Mouse (Mus musculus) layer of hippocampus, adult 2 months (tissue): Measurements from ENCODE around the gene Atp6v1d. TPM values are rescaled to one million over a fixed set of nuclear protein-coding genes. Genes with fewer than 3 reads are reported as not detected.
A peak's percentile ranks its signal among the peaks of the same experiment; 100 is the strongest.

Experiments used
- DNase-seq, 2 experiments: peaks; one replicate each; pipeline ENCODE4 v3.0.0; 2022; ENCODE audit warnings: low spot score in 2 of 2
- H3K27ac ChIP-seq: fragments of 200-600 bp; 2 replicates; pipeline ENCODE4 v1.8.1; 2022
- H3K4me3 ChIP-seq: fragments of 200-600 bp; 2 replicates; pipeline ENCODE4 v1.8.1; 2022; ENCODE audit warnings: mild to moderate bottlenecking
- CTCF ChIP-seq: fragments of 200-600 bp; conservative IDR thresholded peaks from 2 replicates; pipeline ENCODE4 v1.8.1; 2022; ENCODE audit warnings: antibody characterized with exemption, mild to moderate bottlenecking, moderate library complexity
- long read RNA-seq, 2 experiments: library from polyadenylated mRNA; stranded (forward); transcript quantifications; one replicate each; pipeline ENCODE4 v2.0.0; 2021; ENCODE audit warnings: borderline mapping rate in 2 of 2
- total RNA-seq, 2 experiments: library from RNA; stranded (reverse); gene quantifications; 2 replicates each; pipeline ENCODE4 v1.2.3; 2021

Gene Atp6v1d
- 100 to 1,000 TPM; 254 to 256 TPM for total RNA-seq
- long read RNA-seq, experiment 1, transcript Atp6v1d-201 (9 exons, 3,667 nt), result major isoform, 229 of 246 reads
- long read RNA-seq, experiment 1, partial matches to known transcripts, result 6 of 246 reads
- long read RNA-seq, experiment 1, other reads (novel, unspliced or antisense), result 11 of 246 reads
- long read RNA-seq, experiment 2, transcript Atp6v1d-201 (9 exons, 3,667 nt), result major isoform, 309 of 336 reads
- long read RNA-seq, experiment 2, partial matches to known transcripts, result 14 of 336 reads
- long read RNA-seq, experiment 2, other reads (novel, unspliced or antisense), result 12 of 336 reads

DNA sequence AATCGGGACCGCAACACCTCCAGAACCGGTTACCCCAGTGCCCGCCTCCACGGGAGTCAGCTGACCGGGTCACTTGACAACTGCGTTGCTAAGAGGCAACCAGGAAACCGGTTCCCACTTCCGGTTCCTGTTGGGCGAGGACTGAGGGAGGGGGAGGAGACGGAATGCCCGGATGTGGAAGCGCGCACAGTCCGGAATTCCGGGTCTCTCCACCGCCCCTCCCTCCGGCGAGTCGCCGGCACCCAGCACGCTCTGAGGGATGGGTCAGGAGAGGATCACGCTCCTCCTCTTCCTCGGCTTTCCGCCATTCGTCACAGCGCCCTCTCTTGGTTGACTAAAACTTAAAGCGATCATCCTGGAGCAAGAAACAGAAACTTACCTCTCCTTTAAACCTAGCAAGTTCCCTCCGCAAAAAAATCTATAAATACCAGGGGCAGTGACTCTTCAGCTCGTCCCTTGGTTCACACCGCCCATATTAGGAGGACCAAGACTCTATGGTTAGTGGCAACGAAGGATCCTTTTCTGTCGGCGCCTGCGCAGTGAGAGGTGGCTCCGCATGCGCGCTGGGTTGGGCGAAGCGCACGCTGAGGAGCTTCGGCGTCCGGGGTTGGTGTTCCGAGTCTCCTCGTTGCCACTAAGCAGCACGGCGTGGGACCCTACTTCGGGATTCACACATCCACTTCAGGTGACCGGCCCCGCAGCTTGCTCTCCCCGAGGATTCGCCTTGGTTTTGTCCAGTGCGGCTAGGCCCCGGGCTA is at the start of gene Atp6v1d, which contains the start of gene Eif2s1:
TSS of gene Atp6v1d (minus strand) at position 143 of the 758 bp plus-strand sequence.
TSS of gene Eif2s1 (plus strand) at position 324 of the 758 bp plus-strand sequence.
- Histone ChIP-seq H3K27ac (peak within 1 kb of the TSS; percentile 96), H3K4me3 (peak within 1 kb of the TSS; percentile 98)
- peak; percentile 95 for TF ChIP-seq CTCF
- peak; percentile 98 to 99 for DNase-seq

DNA sequence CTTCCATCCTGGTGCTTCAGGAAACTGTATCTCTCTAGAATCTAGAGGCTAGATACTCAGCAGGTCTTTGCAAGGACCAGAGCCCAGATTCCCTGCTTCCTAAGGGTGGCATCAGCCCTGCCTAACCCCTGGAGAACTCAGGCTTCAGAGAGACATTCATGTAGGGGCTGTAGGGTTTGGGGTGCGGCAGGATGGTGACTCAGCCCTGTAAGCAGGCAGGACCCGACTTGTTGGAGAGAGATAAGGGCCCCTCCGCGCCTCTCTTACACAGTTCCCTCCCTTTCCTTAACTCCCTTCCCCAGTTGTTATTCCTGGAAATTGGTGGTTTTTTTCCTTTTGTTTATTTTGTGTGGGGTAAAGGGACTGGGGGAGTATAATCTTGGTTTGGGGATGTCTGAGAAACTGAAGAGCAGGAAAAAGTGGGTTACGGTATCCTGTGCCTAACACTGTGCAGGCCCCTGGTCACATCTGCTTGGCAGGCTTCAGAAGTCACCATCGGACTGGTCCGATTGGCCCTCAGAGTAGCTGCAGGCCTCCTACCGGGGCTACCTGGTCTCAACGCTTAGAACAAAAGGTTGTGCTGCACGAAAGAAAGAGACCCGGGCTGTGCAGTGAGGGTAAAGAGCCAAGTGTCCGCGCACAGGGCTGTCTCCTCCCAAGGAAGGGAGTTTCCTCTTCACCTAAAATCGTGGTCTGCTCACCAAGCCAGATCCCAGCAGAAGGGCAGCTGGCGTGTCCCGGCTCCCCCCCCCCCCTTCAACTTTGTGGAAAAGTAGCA is 49.4 kb upstream of the Atp6v1d start:
- Histone ChIP-seq H3K27ac (no peak overlapping the region), H3K4me3 (no peak overlapping the region)
- no peak for DNase-seq
- TF ChIP-seq CTCF, result no peak

DNA sequence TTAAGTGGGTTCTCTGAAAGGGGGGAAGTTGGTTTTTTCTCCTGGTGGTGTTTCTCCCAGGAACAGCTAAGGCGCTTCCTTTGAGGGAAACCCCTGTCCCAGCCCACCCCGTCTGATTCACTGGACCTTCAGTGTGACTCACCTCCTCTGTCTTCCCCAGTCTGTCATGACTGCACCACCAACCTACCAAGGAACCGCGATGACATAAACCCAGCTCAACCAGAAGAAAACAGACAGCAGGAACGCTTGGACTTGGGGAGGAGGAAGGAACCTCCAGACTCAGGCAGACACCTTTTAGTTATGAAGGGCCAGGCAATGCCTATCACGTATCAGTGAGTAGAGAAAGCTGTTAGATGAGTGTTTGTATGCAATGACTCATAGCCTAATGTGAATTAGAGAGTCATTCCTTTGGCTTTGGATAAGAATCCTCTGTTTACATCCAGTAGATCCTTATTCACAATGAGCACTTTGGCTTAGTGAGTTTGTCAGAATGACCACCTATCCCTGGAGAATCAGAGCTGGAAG is 46.7 kb upstream of the Atp6v1d start:
- Histone ChIP-seq H3K27ac (no peak overlapping the region), H3K4me3 (no peak overlapping the region)
- DNase-seq, result no peak
- no peak for TF ChIP-seq CTCF

DNA sequence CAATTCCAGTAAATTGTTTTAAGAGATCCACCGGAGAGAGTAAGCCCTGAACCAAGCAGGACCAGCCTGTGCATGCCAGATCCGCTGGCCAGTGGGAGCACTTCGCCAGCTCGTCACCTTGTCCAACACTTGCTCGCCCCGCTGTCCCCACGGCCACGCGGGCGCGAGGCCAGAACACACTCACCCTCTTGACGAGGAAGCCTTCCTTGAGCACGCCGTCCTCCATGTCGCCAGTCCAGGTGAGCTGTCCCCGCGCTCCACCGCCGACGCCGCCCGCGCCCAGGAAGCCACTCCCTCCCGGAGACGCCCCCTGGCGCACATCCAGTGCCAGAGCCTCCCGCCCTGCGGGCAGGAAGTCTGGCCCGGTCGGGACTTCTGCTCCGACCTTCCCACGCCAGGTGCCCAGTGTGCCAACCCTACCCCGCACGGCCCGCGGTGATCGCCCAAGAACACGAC is 45.3 kb upstream of the Atp6v1d start, which contains the start of gene Plek2:
TSS of gene Plek2 (minus strand) at position 258 of the 456 bp plus-strand sequence.
- no peak within 1 kb of the TSS for H3K27ac ChIP-seq
- no peak for DNase-seq
- peak; percentile 43 for TF ChIP-seq CTCF
- H3K4me3 ChIP-seq, result peak within 1 kb of the TSS; percentile 30

DNA sequence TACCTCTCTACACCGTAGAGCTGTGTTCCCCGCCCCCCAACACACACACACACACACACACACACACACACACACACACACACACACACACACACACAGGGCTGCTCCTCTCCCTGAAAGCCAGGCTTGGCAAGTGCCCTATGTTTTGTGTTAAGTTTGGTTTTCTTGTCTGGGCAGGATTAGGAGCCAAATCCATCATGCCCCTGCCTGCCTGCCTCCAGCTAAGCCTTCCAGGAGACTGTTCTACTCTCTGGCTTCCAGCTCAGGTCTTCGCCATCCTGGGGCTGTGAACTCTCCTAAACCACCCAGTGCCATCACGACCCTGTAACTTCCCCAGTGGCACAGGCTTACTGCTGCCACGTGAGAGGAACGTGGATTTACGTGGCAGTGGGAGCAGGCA is 43.1 kb upstream of the Atp6v1d start:
- no peak for TF ChIP-seq CTCF
- Histone ChIP-seq H3K4me3 (no peak overlapping the region), H3K27ac (no peak overlapping the region)
- DNase-seq, result no peak

DNA sequence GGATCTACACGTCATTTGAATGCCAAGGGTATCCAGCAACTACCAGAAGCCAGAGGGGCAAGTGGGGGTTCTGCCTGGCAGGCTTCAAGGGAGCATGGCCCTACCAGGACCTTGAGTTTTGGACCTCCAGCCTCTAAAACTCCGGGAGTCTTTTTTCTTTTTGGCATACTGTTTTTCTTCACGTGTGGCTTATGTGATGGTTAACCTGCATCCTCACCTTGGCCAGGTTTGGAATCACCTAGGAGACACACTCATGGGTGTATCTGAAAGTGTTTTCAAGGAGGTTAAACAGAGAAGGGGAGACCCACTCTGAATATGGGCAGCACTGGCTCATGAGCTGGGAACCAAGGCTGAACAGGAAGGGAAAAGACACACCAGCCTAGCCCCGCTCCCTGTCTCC is 41.9 kb upstream of the Atp6v1d start:
- no peak for TF ChIP-seq CTCF
- no peak for DNase-seq
- no peak overlapping the region for H3K27ac ChIP-seq
- H3K4me3 ChIP-seq, result no peak overlapping the region

DNA sequence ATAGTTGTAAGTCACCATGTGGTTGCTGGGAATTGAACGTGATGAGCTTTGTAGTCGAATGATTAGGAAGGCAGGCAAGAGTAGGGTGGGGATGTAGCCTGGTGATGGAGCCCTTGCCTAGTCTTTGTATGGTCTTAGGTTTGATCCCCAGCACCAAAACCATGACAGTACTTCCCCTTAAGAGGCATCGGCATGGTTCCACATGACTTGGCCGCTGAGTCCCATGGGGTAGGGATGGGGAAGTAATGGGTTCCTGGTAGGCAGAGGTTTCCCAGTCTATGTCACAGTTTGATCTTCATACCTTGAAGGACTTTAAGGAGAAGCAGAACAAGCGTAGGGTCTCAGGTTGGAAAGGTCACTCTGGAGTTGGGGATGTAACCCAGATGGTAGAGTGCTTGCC is 40.0 kb upstream of the Atp6v1d start:
- no peak overlapping the region for H3K27ac ChIP-seq
- DNase-seq, result no peak
- no peak for TF ChIP-seq CTCF
- no peak overlapping the region for H3K4me3 ChIP-seq

DNA sequence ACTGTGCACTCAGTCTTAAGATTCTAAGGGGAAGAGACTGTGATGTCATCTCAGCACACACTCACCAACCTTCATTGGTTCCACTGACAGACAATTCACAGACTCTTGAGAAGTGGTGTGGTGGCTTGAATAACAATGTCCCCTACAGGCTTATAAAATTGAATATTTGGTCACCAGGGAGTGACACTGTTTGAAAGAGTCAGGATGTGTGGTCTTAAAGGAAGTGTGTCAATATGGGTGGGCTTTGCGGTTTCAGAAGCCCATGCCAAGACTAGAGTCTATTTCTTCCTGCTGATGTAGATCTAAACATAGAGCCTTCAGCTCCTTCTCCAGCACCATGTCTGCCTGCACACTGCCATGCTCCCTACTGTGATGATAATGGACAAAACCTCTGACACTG is 36.4 kb upstream of the Atp6v1d start:
- no peak for TF ChIP-seq CTCF
- no peak overlapping the region for H3K27ac ChIP-seq
- H3K4me3 ChIP-seq, result no peak overlapping the region
- no peak for DNase-seq

DNA sequence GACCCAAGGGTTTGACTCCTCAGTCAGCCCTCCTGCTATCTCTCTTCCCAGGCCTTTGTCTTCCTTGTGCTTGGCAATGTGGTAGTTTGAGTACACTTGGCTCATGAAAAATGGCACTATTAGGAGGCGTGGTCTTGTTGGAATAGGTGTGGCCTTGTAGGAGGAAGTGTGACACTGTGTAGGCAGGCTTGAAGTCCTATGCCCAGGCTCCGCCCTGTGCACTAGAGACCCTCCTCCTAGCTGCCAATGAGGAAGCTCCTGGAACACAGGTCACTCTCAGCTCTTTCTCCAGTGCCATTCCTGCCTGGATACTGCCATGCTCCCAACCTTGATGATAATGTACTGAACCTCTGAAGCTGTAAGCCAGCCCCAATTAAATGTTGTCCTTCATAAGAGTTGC is 29.7 kb upstream of the Atp6v1d start:
- H3K27ac ChIP-seq, result no peak overlapping the region
- H3K4me3 ChIP-seq, result no peak overlapping the region
- DNase-seq, result no peak
- no peak for TF ChIP-seq CTCF

DNA sequence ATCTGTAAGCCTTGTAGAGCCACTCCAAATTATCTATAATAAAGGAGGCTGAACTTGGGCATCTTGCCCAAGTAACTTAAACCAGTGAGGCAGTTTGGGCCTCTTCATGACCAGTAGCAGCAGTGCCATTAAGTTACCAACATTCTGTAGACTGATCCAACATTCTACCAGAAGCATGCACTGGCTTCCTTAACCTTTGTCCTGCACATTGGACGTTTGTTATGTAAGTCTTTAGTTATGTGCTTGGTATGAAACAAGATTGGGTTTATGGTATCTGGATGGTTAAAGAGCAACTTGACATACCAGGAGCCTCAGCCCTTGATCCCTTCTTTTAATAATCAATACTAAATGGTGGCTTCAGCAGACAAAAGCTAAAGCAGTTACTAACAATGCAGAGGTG is 28.6 kb upstream of the Atp6v1d start:
- H3K4me3 ChIP-seq, result no peak overlapping the region
- no peak for TF ChIP-seq CTCF
- DNase-seq, result no peak
- no peak overlapping the region for H3K27ac ChIP-seq

DNA sequence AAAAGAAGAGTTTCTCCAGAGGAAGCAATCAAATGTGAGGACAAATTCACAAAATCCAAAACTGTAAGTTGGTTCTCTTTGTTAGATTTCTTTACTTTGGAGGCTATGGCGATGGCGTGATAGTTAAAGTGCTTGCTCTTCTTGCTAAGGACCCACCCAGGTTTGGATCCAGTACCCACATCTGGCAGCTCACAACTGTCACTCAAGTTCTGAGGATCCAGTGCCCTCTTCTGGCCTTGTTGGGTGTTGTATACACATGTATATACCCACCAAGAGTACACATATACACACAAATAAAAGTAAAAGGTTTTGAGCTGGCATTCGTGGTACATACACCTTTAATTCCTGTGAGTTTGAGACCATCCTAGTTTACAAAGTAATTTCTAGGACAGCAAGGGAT is 13.1 kb upstream of the Atp6v1d start:
- no peak overlapping the region for H3K27ac ChIP-seq
- H3K4me3 ChIP-seq, result no peak overlapping the region
- DNase-seq, result no peak
- TF ChIP-seq CTCF, result peak; percentile 13; the same call in 1 of the 2 replicates

DNA sequence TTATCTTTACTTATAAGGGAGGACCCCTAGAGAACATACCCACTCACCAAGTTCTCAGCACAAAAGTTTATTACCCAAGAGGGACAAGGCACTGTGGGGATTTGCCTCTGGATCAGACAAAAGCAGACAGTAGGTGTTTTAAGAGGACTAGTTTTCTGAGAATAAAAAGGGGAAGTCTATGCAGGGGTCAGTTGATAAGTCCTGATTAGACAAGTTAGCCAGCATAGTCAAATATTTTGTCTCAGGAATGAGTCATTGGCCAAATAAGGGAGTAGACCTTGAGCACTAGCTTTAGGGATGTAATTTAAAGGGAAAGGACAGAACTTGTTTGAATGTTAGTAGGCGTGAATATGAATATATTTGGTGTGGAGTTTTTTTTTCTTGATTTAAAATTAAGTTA is 6.7 kb upstream of the Atp6v1d start:
- no peak overlapping the region for H3K27ac ChIP-seq
- TF ChIP-seq CTCF, result no peak
- DNase-seq, result no peak
- no peak overlapping the region for H3K4me3 ChIP-seq

DNA sequence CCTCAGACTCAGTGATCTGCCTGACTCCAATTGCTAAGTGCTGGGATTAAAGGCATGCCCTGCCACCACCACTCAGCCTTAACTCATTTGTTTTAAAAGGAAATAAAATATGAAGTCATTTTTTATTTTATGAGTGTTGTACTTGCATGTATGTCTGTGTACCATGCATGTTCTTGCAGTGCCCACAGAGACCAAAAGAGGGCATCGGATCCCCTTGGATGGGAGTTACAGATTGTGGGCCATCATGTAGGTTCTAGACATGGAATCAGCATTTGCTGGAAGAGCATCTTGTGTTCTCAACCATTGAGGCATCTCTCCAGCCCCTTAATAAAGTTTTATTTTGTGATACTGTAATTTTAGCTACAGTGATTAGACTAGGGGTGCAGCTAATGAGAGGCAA is 4.0 kb upstream of the Atp6v1d start:
- no peak overlapping the region for H3K27ac ChIP-seq
- TF ChIP-seq CTCF, result peak; percentile 57
- no peak for DNase-seq
- H3K4me3 ChIP-seq, result no peak overlapping the region
